Mouse (Mus musculus): ENCODE measurements around the gene Aldh3b2. TPM values are rescaled to one million over a fixed set of nuclear protein-coding genes. Genes with fewer than 3 reads are reported as not detected.

Aldh3b2 gene
- polyA plus RNA-seq, 1 experiment from 2014 or later = 0.22 TPM

DNA sequence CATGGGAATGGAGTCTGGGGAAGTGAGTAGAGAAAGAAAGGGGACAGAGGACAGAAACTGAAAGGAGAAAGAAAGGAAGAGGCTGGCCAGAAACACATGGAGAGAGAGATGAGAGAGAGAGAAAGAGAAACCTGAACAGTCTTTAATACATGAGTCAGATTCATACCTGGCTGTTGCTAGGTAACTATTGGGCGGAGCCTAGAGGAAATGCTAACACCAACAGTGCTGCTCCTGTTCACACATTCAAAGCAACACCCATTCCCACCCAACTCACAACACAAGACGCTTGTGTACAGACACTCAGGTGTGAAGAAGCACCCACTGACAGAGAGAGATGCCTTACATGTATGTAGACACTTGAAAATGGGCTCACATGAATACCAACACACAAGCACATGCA lies 3.7 kb downstream of the Aldh3b2 start:
- H3K27me3 ChIP-seq = peaks cover 3% of the 10 kb centered on the region; the same call in 1 of the 2 replicates
- H3K9ac ChIP-seq = no peak overlapping the region
- no peak overlapping the region for H3K4me3 ChIP-seq
- H3K4me1 ChIP-seq (replicated peaks) = peaks cover 10% of the 10 kb centered on the region; the same call in 1 of the 2 replicates
- ATAC-seq (ENCODE audit: low FRiP score) = no peak
- H3K4me2 ChIP-seq = no peak overlapping the region
- no peak overlapping the region for H3K27ac ChIP-seq
- no peaks in the 10 kb centered on the region for H3K9me3 ChIP-seq
- no peaks in the 10 kb centered on the region for H3K36me3 ChIP-seq
- WGBS = 76% methylated on average over 2 of the region's 2 CpGs

DNA sequence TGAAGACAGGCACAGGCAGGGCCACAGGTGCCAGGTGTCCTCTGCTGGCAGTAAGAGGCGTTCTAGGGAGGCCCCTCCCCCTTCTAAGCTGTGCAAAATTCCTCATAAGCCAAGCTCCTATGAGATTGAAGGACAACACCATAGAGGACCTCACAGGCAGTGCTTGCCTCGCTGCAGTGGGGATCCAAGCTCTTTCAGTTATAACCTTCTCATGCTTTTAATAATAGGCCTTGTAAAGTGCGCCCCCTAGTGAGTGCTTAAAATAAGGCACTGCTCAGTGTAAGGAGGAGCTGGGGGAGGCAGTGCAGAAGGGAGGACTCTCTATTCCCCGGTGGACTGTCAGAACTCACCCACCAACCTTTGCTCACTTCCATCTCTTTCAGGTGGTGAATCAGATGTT lies 8.2 kb downstream of the Aldh3b2 start:
- H3K9me3 ChIP-seq = no peaks in the 10 kb centered on the region
- no peak overlapping the region for H3K4me3 ChIP-seq
- peaks cover 26% of the 10 kb centered on the region for H3K4me1 ChIP-seq (replicated peaks)
- no peak overlapping the region for H3K9ac ChIP-seq
- no peaks in the 10 kb centered on the region for H3K36me3 ChIP-seq
- H3K27ac ChIP-seq = no peak overlapping the region
- no peak overlapping the region for H3K4me2 ChIP-seq
- no peaks in the 10 kb centered on the region for H3K27me3 ChIP-seq
- ATAC-seq (ENCODE audit: low FRiP score) = peak; percentile 61
- WGBS = 18% methylated on average over 4 of the region's 4 CpGs

DNA sequence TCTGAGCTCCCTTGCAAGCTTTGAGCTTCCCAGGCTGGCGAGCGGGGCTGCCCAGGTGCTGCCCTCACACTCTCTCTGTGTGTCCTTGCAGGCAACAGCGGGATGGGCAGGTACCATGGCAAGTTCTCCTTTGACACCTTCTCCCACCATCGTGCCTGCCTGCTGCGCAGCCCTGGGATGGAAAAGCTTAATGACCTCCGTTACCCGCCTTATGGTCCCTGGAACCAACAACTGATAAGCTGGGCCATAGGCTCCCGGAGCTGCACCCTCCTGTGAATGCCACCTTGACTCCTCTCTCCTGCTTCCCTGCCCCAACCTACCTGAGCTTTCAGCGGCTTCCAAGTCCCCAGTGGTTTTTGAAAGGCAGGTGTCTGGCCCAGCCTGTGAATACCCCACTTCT lies 8.8 kb downstream of the Aldh3b2 start:
- Histone ChIP-seq H3K4me3 (no peak overlapping the region), H3K4me1 (replicated peaks) (peaks cover 30% of the 10 kb centered on the region), H3K36me3 (no peaks in the 10 kb centered on the region), H3K9me3 (no peaks in the 10 kb centered on the region), H3K4me2 (no peak overlapping the region), H3K9ac (no peak overlapping the region), H3K27ac (no peak overlapping the region), H3K27me3 (no peaks in the 10 kb centered on the region)
- ATAC-seq (ENCODE audit: low FRiP score) = no peak
- WGBS = 82% methylated on average over 9 of the region's 9 CpGs

DNA sequence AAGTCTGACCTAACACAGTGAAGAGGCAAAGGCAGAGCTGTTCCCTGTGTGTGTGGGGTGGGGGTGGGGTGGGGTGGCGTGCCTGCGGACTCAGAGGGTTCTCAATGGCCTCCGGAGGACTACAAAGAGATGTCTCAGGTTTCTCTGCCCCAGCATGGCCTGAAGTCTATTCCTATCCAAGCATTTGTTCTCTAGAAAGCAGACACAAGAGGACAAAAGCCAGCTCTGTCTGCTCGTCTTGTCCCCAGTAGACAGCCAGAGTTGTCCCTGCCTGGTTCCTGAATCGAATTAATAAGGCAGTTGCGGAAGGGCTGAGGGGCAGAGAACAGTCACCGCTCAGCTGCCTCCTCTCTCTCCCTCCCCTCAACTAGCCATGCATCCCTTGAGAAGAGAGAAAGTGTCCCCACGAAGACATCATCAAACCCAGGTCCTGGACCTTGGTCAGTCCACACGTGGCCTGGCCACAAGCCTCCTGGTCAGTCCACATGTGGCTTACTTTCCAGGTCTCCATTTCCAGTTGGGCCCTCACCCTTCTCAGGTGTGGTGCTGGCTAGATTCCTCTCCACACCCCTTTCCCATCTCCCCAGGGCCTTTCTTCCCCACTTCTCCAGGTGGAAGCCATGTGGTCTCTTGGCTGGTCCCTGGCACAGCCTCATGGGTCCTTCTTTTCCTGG lies 11.5 kb downstream of the Aldh3b2 start:
- no peak overlapping the region for H3K4me2 ChIP-seq
- H3K27me3 ChIP-seq = no peaks in the 10 kb centered on the region
- ATAC-seq (ENCODE audit: low FRiP score) = no peak
- H3K9ac ChIP-seq = no peak overlapping the region
- no peaks in the 10 kb centered on the region; the same call in 1 of the 2 replicates for H3K9me3 ChIP-seq
- no peak overlapping the region for H3K4me3 ChIP-seq
- WGBS = 22% methylated on average over 9 of the region's 9 CpGs
- peaks cover 32% of the 10 kb centered on the region for H3K4me1 ChIP-seq (replicated peaks)
- no peak overlapping the region for H3K27ac ChIP-seq
- no peaks in the 10 kb centered on the region for H3K36me3 ChIP-seq

DNA sequence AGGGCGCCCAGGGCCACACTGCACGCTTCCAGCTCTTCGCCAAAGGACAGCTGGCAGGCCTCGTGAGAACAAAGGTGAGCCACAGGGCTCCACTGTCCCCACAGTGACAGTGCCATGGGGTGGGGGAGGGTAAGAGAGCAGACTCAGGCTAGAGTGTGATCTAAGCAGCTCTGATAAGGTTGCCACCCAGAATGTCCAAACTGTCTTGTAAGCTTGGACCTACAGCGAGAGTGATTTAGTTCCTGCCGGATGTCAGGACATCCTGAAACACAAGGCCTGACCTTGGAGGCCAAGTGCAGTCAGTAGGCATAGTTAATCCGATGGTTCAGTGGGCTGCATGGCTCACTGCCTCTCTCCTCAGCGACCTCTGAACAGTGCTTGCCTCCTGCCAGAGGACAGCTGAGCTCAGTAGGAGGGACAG lies 13.1 kb downstream of the Aldh3b2 start:
- H3K9me3 ChIP-seq = no peaks in the 10 kb centered on the region; the same call in 1 of the 2 replicates
- no peak overlapping the region for H3K27ac ChIP-seq
- H3K27me3 ChIP-seq = no peaks in the 10 kb centered on the region
- no peak for ATAC-seq (ENCODE audit: low FRiP score)
- H3K4me3 ChIP-seq = no peak overlapping the region
- H3K4me2 ChIP-seq = no peak overlapping the region
- no peaks in the 10 kb centered on the region for H3K36me3 ChIP-seq
- WGBS = 14% methylated on average over 8 of the region's 8 CpGs
- H3K4me1 ChIP-seq (replicated peaks) = peaks cover 27% of the 10 kb centered on the region
- no peak overlapping the region for H3K9ac ChIP-seq

DNA sequence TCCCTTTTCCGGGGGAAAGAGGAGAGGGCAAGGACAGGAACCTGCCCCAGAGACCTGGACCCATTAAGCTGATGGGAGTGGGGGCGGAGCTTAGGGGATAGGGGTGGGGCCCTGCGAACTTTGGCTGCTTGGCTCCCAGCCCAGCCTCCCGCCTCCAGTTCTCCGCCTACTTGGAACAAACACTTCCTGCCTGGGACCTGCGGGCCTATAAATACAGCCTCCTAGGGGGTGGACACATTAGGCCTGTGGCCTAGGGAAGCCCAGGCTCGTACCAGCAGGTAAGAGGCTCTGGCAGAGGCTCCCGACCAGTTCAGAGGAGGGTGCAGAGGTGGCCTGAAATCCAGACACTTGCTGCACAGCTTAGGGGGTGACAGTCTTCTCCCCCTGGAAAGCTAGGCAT lies 14.2 kb downstream of the Aldh3b2 start, which contains the start of gene Acy3:
Acy3 (plus strand) TSS at position 237 of the 400 bp plus-strand sequence.
- WGBS = 19% methylated on average over 8 of the region's 8 CpGs

DNA sequence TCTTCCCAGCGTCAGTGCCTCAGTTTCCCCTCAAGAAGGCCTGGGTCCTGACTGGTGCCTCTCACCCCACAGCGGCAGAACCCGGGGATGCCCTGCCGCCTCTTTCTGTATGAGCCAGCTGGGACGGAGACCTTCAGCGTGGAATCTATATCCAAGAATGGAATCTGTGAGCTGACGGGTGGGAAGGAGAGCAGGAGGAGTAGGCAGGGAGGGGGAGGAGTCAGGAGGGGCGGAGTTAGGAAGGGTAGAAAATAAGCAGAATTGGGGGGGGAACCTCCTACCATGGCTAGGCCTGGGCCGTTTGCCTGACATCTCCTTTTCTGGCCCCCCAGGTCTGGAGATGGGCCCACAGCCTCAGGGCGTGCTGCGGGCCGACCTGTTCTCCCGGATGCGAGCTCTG lies 15.9 kb downstream of the Aldh3b2 start:
- Histone ChIP-seq H3K4me2 (no peak overlapping the region), H3K36me3 (no peaks in the 10 kb centered on the region), H3K9me3 (no peaks in the 10 kb centered on the region; the same call in 1 of the 2 replicates), H3K27ac (no peak overlapping the region), H3K27me3 (no peaks in the 10 kb centered on the region), H3K9ac (no peak overlapping the region), H3K4me1 (replicated peaks) (peaks cover 33% of the 10 kb centered on the region), H3K4me3 (no peak overlapping the region)
- ATAC-seq (ENCODE audit: low FRiP score) = no peak
- 93% methylated on average over 13 of the region's 14 CpGs for WGBS

More for the DNA sequence above, 14.2 kb downstream of the Aldh3b2 start, which contains the start of gene Acy3:
- Histone ChIP-seq H3K27me3 (no peaks in the 10 kb centered on the region), H3K4me1 (replicated peaks) (peaks cover 33% of the 10 kb centered on the region), H3K9ac (no peak within 1 kb of the TSS), H3K27ac (no peak within 1 kb of the TSS), H3K4me2 (no peak within 1 kb of the TSS), H3K9me3 (no peaks in the 10 kb centered on the region; the same call in 1 of the 2 replicates), H3K36me3 (no peaks in the 10 kb centered on the region), H3K4me3 (no peak within 1 kb of the TSS)
- ATAC-seq (ENCODE audit: low FRiP score) = no peak

DNA sequence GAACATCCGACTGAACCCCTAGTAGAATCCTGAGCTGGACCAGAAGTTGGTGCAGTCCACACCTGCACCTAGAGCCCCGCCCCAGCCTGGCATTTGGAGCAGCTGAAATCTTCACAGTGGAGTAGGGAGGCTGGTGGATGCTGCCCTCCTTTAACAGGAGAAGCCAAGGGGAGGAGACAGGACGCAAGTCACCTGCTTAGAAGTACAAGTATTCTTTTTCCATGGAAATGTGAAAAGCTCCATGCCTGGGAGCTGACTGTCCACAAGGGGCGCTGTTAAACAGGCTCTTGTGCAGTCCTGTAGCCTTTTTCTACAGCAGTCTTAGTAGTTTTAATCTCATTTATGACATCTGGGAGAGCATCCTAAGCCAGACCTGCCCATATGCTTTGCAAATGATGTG lies 16.6 kb downstream of the Aldh3b2 start:
- H3K36me3 ChIP-seq = no peaks in the 10 kb centered on the region
- no peak overlapping the region for H3K27ac ChIP-seq
- ATAC-seq (ENCODE audit: low FRiP score) = no peak
- no peak overlapping the region for H3K4me2 ChIP-seq
- H3K4me3 ChIP-seq = no peak overlapping the region
- H3K9me3 ChIP-seq = no peaks in the 10 kb centered on the region; the same call in 1 of the 2 replicates
- H3K9ac ChIP-seq = no peak overlapping the region
- peaks cover 26% of the 10 kb centered on the region for H3K4me1 ChIP-seq (replicated peaks)
- WGBS = 83% methylated on average over 4 of the region's 4 CpGs
- H3K27me3 ChIP-seq = no peaks in the 10 kb centered on the region

DNA sequence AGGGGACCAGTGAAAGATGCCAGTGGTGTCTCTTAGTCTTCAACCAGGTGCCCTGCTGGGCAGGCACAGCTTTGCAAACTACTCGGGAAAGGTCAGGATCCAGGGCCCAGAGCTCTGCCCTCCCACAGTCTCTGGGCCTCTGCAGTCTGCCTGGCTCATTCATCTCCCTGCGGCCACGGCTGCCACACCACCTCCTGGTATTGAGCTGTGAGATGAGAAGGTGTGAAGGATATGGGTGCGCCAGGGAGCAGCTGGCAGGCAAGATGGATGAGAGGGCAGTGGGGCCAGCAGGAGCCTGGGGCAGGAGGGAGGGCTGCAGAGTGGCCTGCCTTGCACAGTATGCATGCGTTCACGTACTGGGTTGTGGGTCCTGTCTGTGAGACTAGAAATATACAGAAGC lies 18.7 kb downstream of the Aldh3b2 start:
- H3K4me1 ChIP-seq (replicated peaks) = peaks cover 13% of the 10 kb centered on the region
- no peaks in the 10 kb centered on the region for H3K27me3 ChIP-seq
- no peak for ATAC-seq (ENCODE audit: low FRiP score)
- H3K27ac ChIP-seq = no peak overlapping the region
- H3K36me3 ChIP-seq = no peaks in the 10 kb centered on the region
- no peak overlapping the region for H3K4me3 ChIP-seq
- 42% methylated on average over 6 of the region's 6 CpGs for WGBS
- peak overlapping the region; percentile 43 for H3K9ac ChIP-seq
- no peak overlapping the region for H3K4me2 ChIP-seq
- H3K9me3 ChIP-seq = no peaks in the 10 kb centered on the region; the same call in 1 of the 2 replicates

DNA sequence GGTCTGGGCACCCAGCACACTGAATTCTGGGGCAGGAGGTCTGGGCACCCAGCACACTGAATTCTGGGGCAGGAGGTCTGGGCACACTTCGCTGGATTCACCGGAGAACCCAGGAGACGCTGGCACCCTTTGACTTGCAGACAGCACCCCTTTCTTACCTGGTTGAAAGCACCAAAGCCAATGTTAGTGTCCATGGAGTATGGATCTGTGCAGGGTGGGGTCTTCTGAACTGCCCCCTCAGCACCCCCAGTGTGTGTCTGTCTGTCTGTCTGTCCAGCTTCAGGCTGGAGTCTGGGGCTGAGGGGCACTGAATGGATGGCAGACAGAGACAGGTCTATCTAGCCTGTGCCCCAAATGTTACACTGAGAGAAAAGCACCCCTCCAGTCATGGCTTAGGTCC lies 19.4 kb downstream of the Aldh3b2 start:
- Histone ChIP-seq H3K9me3 (no peaks in the 10 kb centered on the region; the same call in 1 of the 2 replicates), H3K27me3 (no peaks in the 10 kb centered on the region), H3K4me2 (no peak overlapping the region), H3K36me3 (no peaks in the 10 kb centered on the region), H3K9ac (no peak overlapping the region), H3K4me1 (replicated peaks) (peaks cover 6% of the 10 kb centered on the region), H3K4me3 (no peak overlapping the region), H3K27ac (no peak overlapping the region)
- 91% methylated on average over 3 of the region's 3 CpGs for WGBS
- ATAC-seq (ENCODE audit: low FRiP score) = no peak

DNA sequence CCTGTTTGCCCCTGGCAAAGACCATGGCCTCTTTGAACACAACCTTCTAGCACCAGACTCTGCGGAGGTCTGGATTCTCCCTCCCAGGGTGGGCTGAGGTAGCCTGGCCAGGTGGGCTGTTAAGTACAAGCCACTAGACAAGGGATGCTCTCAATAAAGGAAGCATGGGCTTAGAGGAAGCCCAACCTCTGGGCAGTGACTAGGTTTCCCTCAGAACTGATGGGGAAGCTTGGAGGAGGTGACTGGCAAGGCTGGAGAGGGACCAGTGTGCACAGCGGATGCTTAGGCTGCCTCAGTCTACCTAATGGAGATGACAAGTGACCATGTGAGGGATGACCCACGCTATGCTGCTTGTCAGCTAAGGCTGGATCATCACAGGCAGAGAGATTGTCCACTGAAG lies 19.8 kb downstream of the Aldh3b2 start:
- Histone ChIP-seq H3K27ac (no peak overlapping the region), H3K4me2 (no peak overlapping the region), H3K9ac (no peak overlapping the region), H3K4me1 (replicated peaks) (peaks cover 6% of the 10 kb centered on the region; the same call in 1 of the 2 replicates), H3K4me3 (no peak overlapping the region), H3K36me3 (no peaks in the 10 kb centered on the region), H3K9me3 (no peaks in the 10 kb centered on the region; the same call in 1 of the 2 replicates), H3K27me3 (no peaks in the 10 kb centered on the region)
- ATAC-seq (ENCODE audit: low FRiP score) = no peak
- 89% methylated on average over 3 of the region's 3 CpGs for WGBS

DNA sequence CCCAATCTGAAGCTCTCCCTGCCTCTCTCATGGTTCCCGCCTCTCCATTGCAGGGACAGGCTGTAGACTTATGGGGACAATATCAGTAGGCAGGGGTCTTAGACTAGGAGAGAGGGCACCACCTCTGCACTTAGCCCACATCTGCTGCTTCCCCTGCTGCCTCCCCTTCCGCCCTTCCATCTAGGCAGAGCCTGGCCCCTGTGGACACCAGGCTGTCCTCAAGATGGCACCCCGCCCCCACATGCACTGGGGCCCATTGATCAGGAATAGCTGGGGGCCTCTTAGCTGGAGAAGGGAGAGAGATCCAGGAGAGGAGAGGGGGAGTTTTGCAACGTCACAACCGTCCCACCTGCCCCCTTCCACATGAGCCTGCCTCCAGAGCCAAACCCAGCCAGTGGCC lies 20.3 kb downstream of the Aldh3b2 start, which contains the start of gene Tbx10:
Tbx10 (plus strand) TSS at position 337 of the 400 bp plus-strand sequence.
- Histone ChIP-seq H3K27me3 (no peaks in the 10 kb centered on the region), H3K4me3 (no peak within 1 kb of the TSS), H3K9ac (no peak within 1 kb of the TSS), H3K27ac (no peak within 1 kb of the TSS), H3K4me1 (replicated peaks) (peaks cover 6% of the 10 kb centered on the region; the same call in 1 of the 2 replicates), H3K4me2 (no peak within 1 kb of the TSS), H3K9me3 (no peaks in the 10 kb centered on the region; the same call in 1 of the 2 replicates), H3K36me3 (no peaks in the 10 kb centered on the region)
- no peak for ATAC-seq (ENCODE audit: low FRiP score)
- 58% methylated on average over 5 of the region's 5 CpGs for WGBS

DNA sequence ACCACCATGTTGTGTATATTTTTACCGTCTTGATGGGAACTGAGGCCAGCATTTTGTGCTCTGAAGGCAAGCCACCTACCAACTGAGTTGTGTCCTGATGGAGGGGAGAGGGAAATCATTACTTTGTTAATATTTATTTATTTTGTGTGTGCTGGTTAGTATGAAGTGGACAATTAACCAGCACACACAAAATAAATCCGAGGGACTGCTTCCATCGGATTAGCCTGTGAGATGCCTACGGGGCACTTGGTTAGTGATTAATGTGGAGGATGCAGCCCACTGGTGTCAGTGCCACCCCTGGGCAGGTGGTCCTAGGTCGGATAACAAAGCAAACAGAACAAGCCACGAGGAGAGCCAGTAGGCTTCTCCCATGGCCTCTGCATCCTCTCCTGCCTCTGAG lies 22.8 kb downstream of the Aldh3b2 start:
- peaks cover 12% of the 10 kb centered on the region for H3K4me1 ChIP-seq (replicated peaks)
- H3K27ac ChIP-seq = no peak overlapping the region
- H3K9ac ChIP-seq = no peak overlapping the region
- H3K9me3 ChIP-seq = no peaks in the 10 kb centered on the region
- H3K27me3 ChIP-seq = no peaks in the 10 kb centered on the region; the same call in 1 of the 2 replicates
- no peaks in the 10 kb centered on the region for H3K36me3 ChIP-seq
- 72% methylated on average over 6 of the region's 6 CpGs for WGBS
- no peak for ATAC-seq (ENCODE audit: low FRiP score)
- H3K4me2 ChIP-seq = no peak overlapping the region
- no peak overlapping the region for H3K4me3 ChIP-seq

All from hindbrain, embryonic 13.5 days (tissue).